In genomic region chr19:32593870-32594269, GRCm38 (mm10) we compare ENCODE assay signal across 13 mouse cellular contexts. TPM values are rescaled to one million over a fixed set of nuclear protein-coding genes. Genes with fewer than 3 reads are reported as not detected.
A peak's percentile ranks its signal among the peaks of the same experiment; 100 is the strongest.
DNase-seq lines count a peak whose midpoint lies in the region; ATAC-seq lines count a peak whose summit lies in the region.
"Had no signal": no experiment of that assay in that cellular context is flagged by ENCODE, and none has a peak within 500 bp of the region (broad histone marks: within the 10 kb centered on the region; RNA-seq: fewer than 3 reads in every experiment).

No protein-coding gene starts in this region.

- no peak overlapping the region for H3K4me2 ChIP-seq in hindbrain, embryonic 11.5 days (replicated peaks; ENCODE audit: low read depth, low read length)
- H3K4me2 ChIP-seq in hindbrain, embryonic 12.5 days (replicated peaks) = no peak overlapping the region
- H3K4me2 ChIP-seq: forebrain, embryonic 15.5 days; hindbrain, embryonic 13.5 days; liver, embryonic 15.5 days had no signal

- ATAC-seq in hindbrain, embryonic 11.5 days (ENCODE audit: low FRiP score) = no peak
- no peak for ATAC-seq in hindbrain, embryonic 12.5 days (ENCODE audit: low FRiP score)
- ATAC-seq in activated CD4-positive, CD25-positive, alpha-beta regulatory T cell, adult 4 months = no peak
- ATAC-seq: forebrain, embryonic 15.5 days had no signal

- H3K36me3 ChIP-seq in hindbrain, embryonic 11.5 days (ENCODE audit: control insufficient read depth, insufficient read depth, low read length) = no peaks in the 10 kb centered on the region
- H3K36me3 ChIP-seq in hindbrain, embryonic 12.5 days = no peaks in the 10 kb centered on the region
- H3K36me3 ChIP-seq: forebrain, embryonic 15.5 days; hindbrain, embryonic 13.5 days; liver, embryonic 15.5 days had no signal

- 83% methylated on average over 5 of the region's 5 CpGs for WGBS in hindbrain, embryonic 11.5 days
- 83% methylated on average over 5 of the region's 5 CpGs for WGBS in hindbrain, embryonic 12.5 days

- H3K27me3 ChIP-seq in hindbrain, embryonic 11.5 days (ENCODE audit: control insufficient read depth, insufficient read depth, low read length) = peaks cover 22% of the 10 kb centered on the region
- H3K27me3 ChIP-seq in hindbrain, embryonic 12.5 days = peaks cover 39% of the 10 kb centered on the region

- DNase-seq in hindbrain, embryonic 11.5 days (ENCODE audit: low spot score) = peak; percentile 14
- DNase-seq in thymus, postnatal 14 days = peak; percentile 20
- no peak for DNase-seq in thymus, postnatal 4 days
- DNase-seq in c-Kit-positive CD71-negative TER-119-negative erythroid progenitor cells, embryonic 14.5 days (ENCODE audit: low read depth) = peak; percentile 50
- DNase-seq in cerebellum, postnatal 25 days = no peak
- no peak for DNase-seq in MN1 (ENCODE audit: low spot score)
- DNase-seq: cerebellum, postnatal 10 days had no signal

- H3K27ac ChIP-seq in hindbrain, embryonic 11.5 days (ENCODE audit: low read depth, low read length) = no peak overlapping the region
- no peak overlapping the region for H3K27ac ChIP-seq in hindbrain, embryonic 12.5 days
- H3K27ac ChIP-seq: forebrain, embryonic 15.5 days; hindbrain, embryonic 13.5 days; liver, embryonic 15.5 days had no signal

- H3K4me1 ChIP-seq in hindbrain, embryonic 11.5 days (replicated peaks; ENCODE audit: control insufficient read depth, insufficient read depth, low read length) = no peaks in the 10 kb centered on the region
- peaks cover 4% of the 10 kb centered on the region; the same call in 1 of the 2 replicates for H3K4me1 ChIP-seq in hindbrain, embryonic 12.5 days

- no peak overlapping the region for H3K9ac ChIP-seq in hindbrain, embryonic 11.5 days (ENCODE audit: low read depth, low read length)
- no peak overlapping the region for H3K9ac ChIP-seq in hindbrain, embryonic 12.5 days
- H3K9ac ChIP-seq: forebrain, embryonic 15.5 days; hindbrain, embryonic 13.5 days; liver, embryonic 15.5 days had no signal

- H3K4me3 ChIP-seq in hindbrain, embryonic 11.5 days (ENCODE audit: low read depth, low read length) = no peak overlapping the region
- H3K4me3 ChIP-seq in hindbrain, embryonic 12.5 days = no peak overlapping the region
- H3K4me3 ChIP-seq: forebrain, embryonic 15.5 days; hindbrain, embryonic 13.5 days; liver, embryonic 15.5 days; myocyte had no signal

- no peaks in the 10 kb centered on the region for H3K9me3 ChIP-seq in hindbrain, embryonic 11.5 days (ENCODE audit: control insufficient read depth, low read length)
- no peaks in the 10 kb centered on the region for H3K9me3 ChIP-seq in hindbrain, embryonic 12.5 days (replicated peaks)
- H3K9me3 ChIP-seq: forebrain, embryonic 15.5 days; hindbrain, embryonic 13.5 days; liver, embryonic 15.5 days had no signal

RNA-seq across cellular contexts. Expression of gene Papss2, which starts 1.7 kb away (rescaled TPM):
- 3.4 and 5.8 TPM in 2 replicates for polyA plus RNA-seq in hindbrain, embryonic 11.5 days (2014; fragmentation: Nextera tagmentation; extraction: Ambion mirVana)
- 5.7 and 12.4 TPM in 2 replicates for polyA plus RNA-seq in hindbrain, embryonic 12.5 days (2016; fragmentation: Nextera tagmentation; extraction: Ambion mirVana)
- polyA plus RNA-seq in activated CD4-positive, CD25-positive, alpha-beta regulatory T cell, adult 4 months (2017; shearing (Covaris generic)) = under 1 TPM; 0.20 to 0.71 TPM

Comparison
In these comparisons a context has a peak if more than half of its experiments do, and no peak if none do; other contexts are left out.
1. DNase-seq: peak in hindbrain, embryonic 11.5 days (single experiment), thymus, postnatal 14 days (single experiment) and c-Kit-positive CD71-negative TER-119-negative erythroid progenitor cells, embryonic 14.5 days (single experiment); none in thymus, postnatal 4 days (single experiment), cerebellum, postnatal 25 days (0 of 2) and MN1 (single experiment).